Mouse (Mus musculus): Measurements from ENCODE around the gene Ubqln5. TPM values are rescaled to one million over a fixed set of nuclear protein-coding genes. Genes with fewer than 3 reads are reported as not detected.

Ubqln5 gene
- 11.9 TPM for polyA plus RNA-seq (2014; fragmentation: Illumina TruSeq; extraction: RNeasy Lipid Tissue Mini Kit (QIAGEN cat#74804); ENCODE audit: low read depth, low replicate concordance)

DNA sequence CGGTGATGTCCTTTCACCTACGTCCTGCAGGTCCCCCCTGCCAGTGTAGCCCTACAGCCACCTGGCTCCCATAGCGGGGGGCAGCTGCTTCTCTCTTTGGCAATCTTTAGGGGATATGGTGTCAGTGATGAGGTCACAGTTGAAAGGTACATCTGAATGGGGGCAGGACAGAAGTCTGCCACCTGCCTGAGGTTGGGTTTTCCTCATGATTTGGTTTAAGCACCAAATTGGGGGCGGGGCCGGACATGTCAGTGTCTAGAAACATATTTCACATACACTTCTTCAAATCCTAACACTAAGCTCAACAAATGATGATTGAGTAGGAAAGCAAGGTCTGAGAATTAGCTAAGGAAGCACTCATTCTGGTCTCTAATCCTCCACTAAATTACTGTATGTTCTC lies at the start of gene Ubqln5:
Gene Ubqln5 (minus strand): TSS at position 101 of the 400 bp plus-strand sequence.

DNA sequence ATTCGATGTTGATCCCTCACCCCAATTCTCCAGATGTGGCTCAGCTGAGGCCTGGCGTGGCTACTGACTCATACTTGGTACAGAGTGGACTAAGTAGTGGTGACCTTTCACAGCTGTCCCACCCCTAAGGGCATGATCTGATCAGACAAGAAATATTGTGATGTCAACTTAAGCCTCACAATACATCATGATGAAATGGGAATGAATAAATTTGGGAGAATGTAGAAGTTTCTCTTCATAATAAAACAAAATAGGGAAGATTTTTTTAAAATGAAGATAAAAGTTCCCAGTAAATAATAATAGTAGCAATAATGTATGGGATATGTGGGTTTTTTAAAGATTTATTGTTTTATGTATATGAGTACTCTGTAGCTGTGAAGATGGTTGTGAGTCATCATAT lies 20.8 kb upstream of the Ubqln5 start, which contains the start of gene Ubqlnl:
Gene Ubqlnl (minus strand): TSS at position 101 of the 400 bp plus-strand sequence.

GRCm38 (mm10) chr7:104143179-104143578 lies 13.6 kb upstream of the Ubqln5 start, which contains the start of gene Ubqln3:
TSS of gene Ubqln3 (minus strand) at chr7:104143279.

GRCm38 (mm10) chr7:104137305-104137704 lies 7.7 kb upstream of the Ubqln5 start, which contains the start of gene Olfr643:
TSS of gene Olfr643 (minus strand) at chr7:104137405.

DNA sequence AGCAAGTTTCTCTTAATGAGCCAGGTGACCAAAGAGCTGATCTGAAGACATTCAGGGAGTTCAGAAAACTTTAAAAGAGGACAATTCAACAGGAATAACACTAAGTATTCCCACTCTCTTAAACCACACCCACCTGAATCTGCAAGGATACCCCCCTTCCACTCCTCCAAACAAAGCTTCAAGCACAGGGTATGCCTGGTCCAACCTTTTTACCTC lies 25.0 kb downstream of the Ubqln5 start, which contains the start of gene Olfr646:
Gene Olfr646 (plus strand): TSS at position 117 of the 216 bp plus-strand sequence.

DNA sequence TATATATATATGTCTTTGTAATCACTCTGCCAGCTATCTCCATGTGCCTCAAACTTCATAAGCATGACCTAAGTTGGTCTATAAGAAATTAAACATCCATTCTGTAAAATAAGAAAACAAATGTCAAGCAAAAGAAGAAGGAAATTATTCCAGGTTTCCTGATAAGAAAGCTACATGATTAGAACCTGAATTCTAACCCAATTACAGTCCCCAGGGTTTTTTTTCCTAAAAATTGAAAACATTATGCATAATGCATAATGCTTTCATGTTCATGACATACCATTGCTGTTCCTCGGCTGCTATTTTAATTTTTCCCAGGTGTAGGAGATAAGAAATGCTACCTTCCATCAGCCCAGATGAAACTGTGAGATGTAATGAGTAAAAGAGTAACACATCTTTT lies 44.3 kb downstream of the Ubqln5 start, which contains the start of gene Olfr645:
Gene Olfr645 (minus strand): TSS at position 101 of the 400 bp plus-strand sequence.

Other genes with a start within 250 kb of the Ubqln5 start
- not detected for gene Olfr66, start 243.6 kb downstream of the Ubqln5 start, polyA plus RNA-seq (2014; fragmentation: Illumina TruSeq; extraction: RNeasy Lipid Tissue Mini Kit (QIAGEN cat#74804); ENCODE audit: low read depth, low replicate concordance)
- not detected for gene Olfr64, start 235.3 kb downstream of the Ubqln5 start, polyA plus RNA-seq (2014; fragmentation: Illumina TruSeq; extraction: RNeasy Lipid Tissue Mini Kit (QIAGEN cat#74804); ENCODE audit: low read depth, low replicate concordance)
- not detected for gene Olfr65, start 226.3 kb downstream of the Ubqln5 start, polyA plus RNA-seq (2014; fragmentation: Illumina TruSeq; extraction: RNeasy Lipid Tissue Mini Kit (QIAGEN cat#74804); ENCODE audit: low read depth, low replicate concordance)
- gene Olfr631, start 201.0 kb downstream of the Ubqln5 start, polyA plus RNA-seq (2014; fragmentation: Illumina TruSeq; extraction: RNeasy Lipid Tissue Mini Kit (QIAGEN cat#74804); ENCODE audit: low read depth, low replicate concordance), result not detected
- not detected for gene Olfr632, start 195.5 kb downstream of the Ubqln5 start, polyA plus RNA-seq (2014; fragmentation: Illumina TruSeq; extraction: RNeasy Lipid Tissue Mini Kit (QIAGEN cat#74804); ENCODE audit: low read depth, low replicate concordance)
- gene Olfr633, start 185.4 kb downstream of the Ubqln5 start, polyA plus RNA-seq (2014; fragmentation: Illumina TruSeq; extraction: RNeasy Lipid Tissue Mini Kit (QIAGEN cat#74804); ENCODE audit: low read depth, low replicate concordance), result not detected
- gene Olfr635, start 158.7 kb downstream of the Ubqln5 start, polyA plus RNA-seq (2014; fragmentation: Illumina TruSeq; extraction: RNeasy Lipid Tissue Mini Kit (QIAGEN cat#74804); ENCODE audit: low read depth, low replicate concordance), result 0.03 TPM
- not detected for gene Olfr638, start 131.1 kb downstream of the Ubqln5 start, polyA plus RNA-seq (2014; fragmentation: Illumina TruSeq; extraction: RNeasy Lipid Tissue Mini Kit (QIAGEN cat#74804); ENCODE audit: low read depth, low replicate concordance)
- 0.07 TPM for gene Olfr639, start 112.5 kb downstream of the Ubqln5 start, polyA plus RNA-seq (2014; fragmentation: Illumina TruSeq; extraction: RNeasy Lipid Tissue Mini Kit (QIAGEN cat#74804); ENCODE audit: low read depth, low replicate concordance)
- gene Olfr640, start 104.3 kb downstream of the Ubqln5 start, polyA plus RNA-seq (2014; fragmentation: Illumina TruSeq; extraction: RNeasy Lipid Tissue Mini Kit (QIAGEN cat#74804); ENCODE audit: low read depth, low replicate concordance), result not detected
- not detected for gene Olfr641, start 94.4 kb downstream of the Ubqln5 start, polyA plus RNA-seq (2014; fragmentation: Illumina TruSeq; extraction: RNeasy Lipid Tissue Mini Kit (QIAGEN cat#74804); ENCODE audit: low read depth, low replicate concordance)
- gene Olfr642, start 77.2 kb downstream of the Ubqln5 start, polyA plus RNA-seq (2014; fragmentation: Illumina TruSeq; extraction: RNeasy Lipid Tissue Mini Kit (QIAGEN cat#74804); ENCODE audit: low read depth, low replicate concordance), result 0.13 TPM
- gene 4930516K23Rik, start 68.4 kb downstream of the Ubqln5 start, polyA plus RNA-seq (2014; fragmentation: Illumina TruSeq; extraction: RNeasy Lipid Tissue Mini Kit (QIAGEN cat#74804); ENCODE audit: low read depth, low replicate concordance), result 0.67 TPM
- not detected for gene Olfr644, start 58.0 kb downstream of the Ubqln5 start, polyA plus RNA-seq (2014; fragmentation: Illumina TruSeq; extraction: RNeasy Lipid Tissue Mini Kit (QIAGEN cat#74804); ENCODE audit: low read depth, low replicate concordance)
- 0.07 TPM for gene Olfr645, start 44.4 kb downstream of the Ubqln5 start, polyA plus RNA-seq (2014; fragmentation: Illumina TruSeq; extraction: RNeasy Lipid Tissue Mini Kit (QIAGEN cat#74804); ENCODE audit: low read depth, low replicate concordance)
- not detected for gene Olfr646, start 25.0 kb downstream of the Ubqln5 start, polyA plus RNA-seq (2014; fragmentation: Illumina TruSeq; extraction: RNeasy Lipid Tissue Mini Kit (QIAGEN cat#74804); ENCODE audit: low read depth, low replicate concordance)
- 0.60 TPM for gene Olfr643, start 7.6 kb upstream of the Ubqln5 start, polyA plus RNA-seq (2014; fragmentation: Illumina TruSeq; extraction: RNeasy Lipid Tissue Mini Kit (QIAGEN cat#74804); ENCODE audit: low read depth, low replicate concordance)
- 409 TPM for gene Ubqln3, start 13.5 kb upstream of the Ubqln5 start, polyA plus RNA-seq (2014; fragmentation: Illumina TruSeq; extraction: RNeasy Lipid Tissue Mini Kit (QIAGEN cat#74804); ENCODE audit: low read depth, low replicate concordance)
- gene Ubqlnl, start 20.7 kb upstream of the Ubqln5 start, polyA plus RNA-seq (2014; fragmentation: Illumina TruSeq; extraction: RNeasy Lipid Tissue Mini Kit (QIAGEN cat#74804); ENCODE audit: low read depth, low replicate concordance), result 353 TPM
- not detected for gene Olfm5, start 35.0 kb upstream of the Ubqln5 start, polyA plus RNA-seq (2014; fragmentation: Illumina TruSeq; extraction: RNeasy Lipid Tissue Mini Kit (QIAGEN cat#74804); ENCODE audit: low read depth, low replicate concordance)
- 0.17 TPM for gene Olfr648, start 53.6 kb upstream of the Ubqln5 start, polyA plus RNA-seq (2014; fragmentation: Illumina TruSeq; extraction: RNeasy Lipid Tissue Mini Kit (QIAGEN cat#74804); ENCODE audit: low read depth, low replicate concordance)
- gene Olfr649, start 66.2 kb upstream of the Ubqln5 start, polyA plus RNA-seq (2014; fragmentation: Illumina TruSeq; extraction: RNeasy Lipid Tissue Mini Kit (QIAGEN cat#74804); ENCODE audit: low read depth, low replicate concordance), result not detected
- 4.9 TPM for gene Trim6, start 89.0 kb upstream of the Ubqln5 start, polyA plus RNA-seq (2014; fragmentation: Illumina TruSeq; extraction: RNeasy Lipid Tissue Mini Kit (QIAGEN cat#74804); ENCODE audit: low read depth, low replicate concordance)
- 2.3 TPM for gene Trim34a, start 114.6 kb upstream of the Ubqln5 start, polyA plus RNA-seq (2014; fragmentation: Illumina TruSeq; extraction: RNeasy Lipid Tissue Mini Kit (QIAGEN cat#74804); ENCODE audit: low read depth, low replicate concordance)
- gene Trim5, start 158.3 kb upstream of the Ubqln5 start, polyA plus RNA-seq (2014; fragmentation: Illumina TruSeq; extraction: RNeasy Lipid Tissue Mini Kit (QIAGEN cat#74804); ENCODE audit: low read depth, low replicate concordance), result 0.57 TPM
- 5.9 TPM for gene Trim12a, start 185.6 kb upstream of the Ubqln5 start, polyA plus RNA-seq (2014; fragmentation: Illumina TruSeq; extraction: RNeasy Lipid Tissue Mini Kit (QIAGEN cat#74804); ENCODE audit: low read depth, low replicate concordance)
- gene Trim34b, start 199.6 kb upstream of the Ubqln5 start, polyA plus RNA-seq (2014; fragmentation: Illumina TruSeq; extraction: RNeasy Lipid Tissue Mini Kit (QIAGEN cat#74804); ENCODE audit: low read depth, low replicate concordance), result 0.24 TPM
- 3.5 TPM for gene Trim12c, start 223.5 kb upstream of the Ubqln5 start, polyA plus RNA-seq (2014; fragmentation: Illumina TruSeq; extraction: RNeasy Lipid Tissue Mini Kit (QIAGEN cat#74804); ENCODE audit: low read depth, low replicate concordance)
- gene Trim30b, start 240.1 kb upstream of the Ubqln5 start, polyA plus RNA-seq (2014; fragmentation: Illumina TruSeq; extraction: RNeasy Lipid Tissue Mini Kit (QIAGEN cat#74804); ENCODE audit: low read depth, low replicate concordance), result 0.29 TPM